Mouse (Mus musculus): ENCODE data around the gene Mylip. TPM values are rescaled to one million over a fixed set of nuclear protein-coding genes. Genes with fewer than 3 reads are reported as not detected.

Gene Mylip
- polyA plus RNA-seq, 1 experiment from 2014 or later = 6.3 TPM

GRCm38 (mm10) chr13:45438853-45439252, 49.3 kb downstream of the Mylip start:
- H3K36me3 ChIP-seq = no peaks in the 10 kb centered on the region
- H3K4me2 ChIP-seq = no peak overlapping the region
- no peak overlapping the region for H3K9ac ChIP-seq
- H3K4me1 ChIP-seq (replicated peaks) = peaks cover 11% of the 10 kb centered on the region; the same call in 1 of the 2 replicates
- no peak overlapping the region for H3K4me3 ChIP-seq
- no peak for ATAC-seq (ENCODE audit: insufficient number of reproducible peaks, low FRiP score)
- WGBS = 78% methylated on average over 6 of the region's 6 CpGs
- no peaks in the 10 kb centered on the region for H3K27me3 ChIP-seq (replicated peaks)
- H3K9me3 ChIP-seq (replicated peaks) = no peaks in the 10 kb centered on the region
- no peak overlapping the region for H3K27ac ChIP-seq (ENCODE audit: poor library complexity, severe bottlenecking)

GRCm38 (mm10) chr13:45440226-45440625, 50.7 kb downstream of the Mylip start:
- H3K27me3 ChIP-seq (replicated peaks) = no peaks in the 10 kb centered on the region
- H3K9ac ChIP-seq = no peak overlapping the region
- no peaks in the 10 kb centered on the region for H3K9me3 ChIP-seq (replicated peaks)
- no peak overlapping the region for H3K27ac ChIP-seq (ENCODE audit: poor library complexity, severe bottlenecking)
- 77% methylated on average over 5 of the region's 5 CpGs for WGBS
- no peaks in the 10 kb centered on the region for H3K36me3 ChIP-seq
- H3K4me1 ChIP-seq (replicated peaks) = peaks cover 15% of the 10 kb centered on the region
- ATAC-seq (ENCODE audit: insufficient number of reproducible peaks, low FRiP score) = no peak
- no peak overlapping the region for H3K4me3 ChIP-seq
- H3K4me2 ChIP-seq = no peak overlapping the region

GRCm38 (mm10) chr13:45442451-45442850, 52.9 kb downstream of the Mylip start:
- H3K36me3 ChIP-seq = no peaks in the 10 kb centered on the region
- no peak overlapping the region for H3K9ac ChIP-seq
- no peak overlapping the region for H3K4me2 ChIP-seq
- H3K27me3 ChIP-seq (replicated peaks) = no peaks in the 10 kb centered on the region
- H3K27ac ChIP-seq (ENCODE audit: poor library complexity, severe bottlenecking) = no peak overlapping the region
- no peak overlapping the region for H3K4me3 ChIP-seq
- H3K4me1 ChIP-seq (replicated peaks) = peaks cover 19% of the 10 kb centered on the region
- ATAC-seq (ENCODE audit: insufficient number of reproducible peaks, low FRiP score) = no peak
- H3K9me3 ChIP-seq (replicated peaks) = no peaks in the 10 kb centered on the region
- WGBS = 20% methylated on average over 4 of the region's 4 CpGs

- Histone ChIP-seq H3K4me3 (no peak overlapping the region), H3K9ac (no peak overlapping the region), H3K27ac (ENCODE audit: poor library complexity, severe bottlenecking) (no peak overlapping the region), H3K9me3 (replicated peaks) (no peaks in the 10 kb centered on the region), H3K4me2 (no peak overlapping the region), H3K36me3 (no peaks in the 10 kb centered on the region), H3K27me3 (replicated peaks) (no peaks in the 10 kb centered on the region), H3K4me1 (replicated peaks) (peaks cover 19% of the 10 kb centered on the region)
- WGBS = 53% methylated on average over 8 of the region's 8 CpGs
- no peak for ATAC-seq (ENCODE audit: insufficient number of reproducible peaks, low FRiP score)
Measured at GRCm38 (mm10) chr13:45442918-45443535, 53.5 kb downstream of the Mylip start.

GRCm38 (mm10) chr13:45444220-45444619, 54.7 kb downstream of the Mylip start:
- Histone ChIP-seq H3K27ac (ENCODE audit: poor library complexity, severe bottlenecking) (no peak overlapping the region), H3K27me3 (replicated peaks) (no peaks in the 10 kb centered on the region), H3K36me3 (no peaks in the 10 kb centered on the region)

GRCm38 (mm10) chr13:45444652-45445051, 55.1 kb downstream of the Mylip start:
- Histone ChIP-seq H3K4me3 (no peak overlapping the region), H3K4me1 (replicated peaks) (peaks cover 19% of the 10 kb centered on the region), H3K4me2 (no peak overlapping the region), H3K36me3 (no peaks in the 10 kb centered on the region), H3K9me3 (replicated peaks) (no peaks in the 10 kb centered on the region), H3K27me3 (replicated peaks) (no peaks in the 10 kb centered on the region), H3K9ac (no peak overlapping the region), H3K27ac (ENCODE audit: poor library complexity, severe bottlenecking) (no peak overlapping the region)
- no peak for ATAC-seq (ENCODE audit: insufficient number of reproducible peaks, low FRiP score)
- 65% methylated on average over 9 of the region's 9 CpGs for WGBS

More at GRCm38 (mm10) chr13:45444220-45444619, 54.7 kb downstream of the Mylip start:
- H3K4me3 ChIP-seq = no peak overlapping the region
- no peak overlapping the region for H3K9ac ChIP-seq
- no peak overlapping the region for H3K4me2 ChIP-seq
- peaks cover 19% of the 10 kb centered on the region for H3K4me1 ChIP-seq (replicated peaks)
- no peak for ATAC-seq (ENCODE audit: insufficient number of reproducible peaks, low FRiP score)
- H3K9me3 ChIP-seq (replicated peaks) = no peaks in the 10 kb centered on the region
- WGBS = 84% methylated on average over 8 of the region's 8 CpGs

GRCm38 (mm10) chr13:45446636-45447035, 57.1 kb downstream of the Mylip start:
- H3K4me2 ChIP-seq = no peak overlapping the region
- no peaks in the 10 kb centered on the region for H3K36me3 ChIP-seq
- H3K9ac ChIP-seq = no peak overlapping the region
- no peak overlapping the region; the same call in 1 of the 2 replicates for H3K27ac ChIP-seq (ENCODE audit: poor library complexity, severe bottlenecking)
- no peaks in the 10 kb centered on the region for H3K27me3 ChIP-seq (replicated peaks)
- WGBS = 60% methylated on average over 1 of the region's 1 CpGs
- ATAC-seq (ENCODE audit: insufficient number of reproducible peaks, low FRiP score) = no peak
- peaks cover 14% of the 10 kb centered on the region for H3K4me1 ChIP-seq (replicated peaks)
- H3K9me3 ChIP-seq (replicated peaks) = peaks cover 5% of the 10 kb centered on the region; the same call in 1 of the 2 replicates
- H3K4me3 ChIP-seq = no peak overlapping the region

GRCm38 (mm10) chr13:45452437-45452836, 62.9 kb downstream of the Mylip start:
- WGBS = 86% methylated on average over 7 of the region's 7 CpGs
- no peaks in the 10 kb centered on the region for H3K36me3 ChIP-seq
- H3K9me3 ChIP-seq (replicated peaks) = peaks cover 5% of the 10 kb centered on the region; the same call in 1 of the 2 replicates
- H3K27me3 ChIP-seq (replicated peaks) = no peaks in the 10 kb centered on the region
- ATAC-seq (ENCODE audit: insufficient number of reproducible peaks, low FRiP score) = no peak
- no peak overlapping the region for H3K9ac ChIP-seq
- peaks cover 20% of the 10 kb centered on the region for H3K4me1 ChIP-seq (replicated peaks)
- H3K4me3 ChIP-seq = no peak overlapping the region
- no peak overlapping the region for H3K27ac ChIP-seq (ENCODE audit: poor library complexity, severe bottlenecking)
- no peak overlapping the region for H3K4me2 ChIP-seq

GRCm38 (mm10) chr13:45453033-45453432, 63.5 kb downstream of the Mylip start:
- no peak for ATAC-seq (ENCODE audit: insufficient number of reproducible peaks, low FRiP score)
- no peak overlapping the region for H3K4me3 ChIP-seq
- peaks cover 20% of the 10 kb centered on the region for H3K4me1 ChIP-seq (replicated peaks)
- peaks cover 5% of the 10 kb centered on the region; the same call in 1 of the 2 replicates for H3K9me3 ChIP-seq (replicated peaks)
- H3K27me3 ChIP-seq (replicated peaks) = no peaks in the 10 kb centered on the region
- no peak overlapping the region for H3K4me2 ChIP-seq
- H3K36me3 ChIP-seq = no peaks in the 10 kb centered on the region
- H3K27ac ChIP-seq (ENCODE audit: poor library complexity, severe bottlenecking) = 0 out of 2 replicates have a peak overlapping the region, but pooled peaks have one; percentile 19
- 69% methylated on average over 9 of the region's 9 CpGs for WGBS
- no peak overlapping the region for H3K9ac ChIP-seq

- Histone ChIP-seq H3K9me3 (replicated peaks) (peaks cover 5% of the 10 kb centered on the region; the same call in 1 of the 2 replicates), H3K4me3 (no peak overlapping the region), H3K4me1 (replicated peaks) (peaks cover 20% of the 10 kb centered on the region), H3K27ac (ENCODE audit: poor library complexity, severe bottlenecking) (peak overlapping the region; percentile 47; the same call in 1 of the 2 replicates), H3K36me3 (no peaks in the 10 kb centered on the region), H3K4me2 (no peak overlapping the region), H3K9ac (no peak overlapping the region), H3K27me3 (replicated peaks) (no peaks in the 10 kb centered on the region)
- no peak for ATAC-seq (ENCODE audit: insufficient number of reproducible peaks, low FRiP score)
- 60% methylated on average over 1 of the region's 1 CpGs for WGBS
Measured at GRCm38 (mm10) chr13:45454044-45454443, 64.5 kb downstream of the Mylip start.

GRCm38 (mm10) chr13:45454641-45455040, 65.1 kb downstream of the Mylip start:
- Histone ChIP-seq H3K27me3 (replicated peaks) (no peaks in the 10 kb centered on the region), H3K4me2 (peak overlapping the region; percentile 51), H3K9me3 (replicated peaks) (peaks cover 5% of the 10 kb centered on the region; the same call in 1 of the 2 replicates), H3K27ac (ENCODE audit: poor library complexity, severe bottlenecking) (peak overlapping the region; percentile 79), H3K4me3 (no peak overlapping the region), H3K4me1 (replicated peaks) (peaks cover 20% of the 10 kb centered on the region), H3K36me3 (no peaks in the 10 kb centered on the region), H3K9ac (no peak overlapping the region)
- 0 out of 2 replicates have a peak, but pooled peaks have one; percentile 48 for ATAC-seq (ENCODE audit: insufficient number of reproducible peaks, low FRiP score)
- WGBS = 16% methylated on average over 4 of the region's 4 CpGs
